Mouse (Mus musculus) v-Abl transformed pro-B cells (cell line): Measurements from ENCODE around the gene Cacng1.

Source experiments
- in situ Hi-C, 2 experiments: fragments of 400-800 bp; cut with MboI; formaldehyde crosslinking; loops; one replicate each; pipeline ENCODE4 v1.15.1; 2025; ENCODE audit not compliant: unreplicated experiment in 2 of 2

Cacng1 gene

GRCm38 (mm10) chr11:107710379-107710778, 5.9 kb downstream of the Cacng1 start:
- in situ Hi-C loops = no loop called here

GRCm38 (mm10) chr11:107707897-107708610, 8.3 kb downstream of the Cacng1 start:
- in situ Hi-C loops = no loop called here

- in situ Hi-C loops = no loop called here
These were observed 10.7 kb downstream of the Cacng1 start for GRCm38 (mm10) chr11:107705476-107706074.

- in situ Hi-C loops = no loop called here
These were observed 11.3 kb downstream of the Cacng1 start for GRCm38 (mm10) chr11:107705060-107705459.

GRCm38 (mm10) chr11:107703272-107704134, 12.8 kb downstream of the Cacng1 start:
- in situ Hi-C loops = no loop called here

- in situ Hi-C loops = no loop called here
These were observed 16.4 kb downstream of the Cacng1 start for GRCm38 (mm10) chr11:107699967-107700366.

GRCm38 (mm10) chr11:107693338-107693737, 23.0 kb downstream of the Cacng1 start:
- in situ Hi-C loops = no loop called here

GRCm38 (mm10) chr11:107691569-107691968, 24.8 kb downstream of the Cacng1 start:
- in situ Hi-C loops = no loop called here

GRCm38 (mm10) chr11:107688480-107688879, 27.8 kb downstream of the Cacng1 start:
- in situ Hi-C loops = no loop called here

- in situ Hi-C loops = no loop called here
These were observed 30.0 kb downstream of the Cacng1 start for GRCm38 (mm10) chr11:107686290-107686689.

- in situ Hi-C loops = no loop called here
These were observed 32.5 kb downstream of the Cacng1 start for GRCm38 (mm10) chr11:107683544-107684465.

- in situ Hi-C loops = no loop called here
These were observed 33.5 kb downstream of the Cacng1 start for GRCm38 (mm10) chr11:107682694-107683355.

GRCm38 (mm10) chr11:107676207-107676940, 39.9 kb downstream of the Cacng1 start:
- in situ Hi-C loops = no loop called here

GRCm38 (mm10) chr11:107675246-107675645, 41.1 kb downstream of the Cacng1 start:
- in situ Hi-C loops = no loop called here

GRCm38 (mm10) chr11:107674601-107675000, 41.7 kb downstream of the Cacng1 start:
- in situ Hi-C loops = no loop called here

GRCm38 (mm10) chr11:107674006-107674405, 42.3 kb downstream of the Cacng1 start:
- in situ Hi-C loops = no loop called here

GRCm38 (mm10) chr11:107668977-107669376, 47.3 kb downstream of the Cacng1 start:
- in situ Hi-C loops = no loop called here

- in situ Hi-C loops = no loop called here
These were observed 48.1 kb downstream of the Cacng1 start for GRCm38 (mm10) chr11:107668223-107668622.

- in situ Hi-C loops = no loop called here
These were observed 48.8 kb downstream of the Cacng1 start for GRCm38 (mm10) chr11:107667542-107667941.
